Mouse (Mus musculus) B cell, adult 62 days (primary cell): ENCODE results near the gene Mov10. TPM values are rescaled to one million over a fixed set of nuclear protein-coding genes. Genes with fewer than 3 reads are reported as not detected.

Source experiments
- total RNA-seq: library from RNA; stranded (reverse); gene quantifications from 4 replicates; pipeline ENCODE4 v1.2.4, GENCODE M21; 2023

Mov10 gene
- total RNA-seq: 23.0 to 27.7 TPM (median 25.2 TPM) in 4 replicates

GRCm38 (mm10) chr3:104817991-104818748 lies at the start of gene Mov10:
Mov10 (minus strand) TSS chr3:104818563.

GRCm38 (mm10) chr3:104863786-104864650 lies 45.7 kb upstream of the Mov10 start, which contains the start of the genes St7l and Capza1:
St7l (plus strand) TSS chr3:104864005.
Capza1 (minus strand) TSS chr3:104864505.

GRCm38 (mm10) chr3:104788075-104788474 lies 30.3 kb downstream of the Mov10 start, which contains the start of gene Rhoc:
Rhoc (plus strand) TSS chr3:104788375.

GRCm38 (mm10) chr3:104781471-104781903 lies 36.9 kb downstream of the Mov10 start, which contains the start of gene Fam19a3:
Fam19a3 (minus strand) TSS chr3:104781840.

GRCm38 (mm10) chr3:104780561-104781420 lies 37.6 kb downstream of the Mov10 start, which contains the start of gene Ppm1j:
Ppm1j (plus strand) TSS chr3:104781056.

Other genes with a start within 250 kb of the Mov10 start
- gene Slc16a1, start 179.9 kb downstream of the Mov10 start, total RNA-seq: 18.4 to 22.1 TPM (median 21.9 TPM) in 4 replicates
- gene Ppm1j, start 37.5 kb downstream of the Mov10 start, total RNA-seq: 0.46 to 2.3 TPM in 2 of 4 replicates, not detected in the others
- not detected in 4 replicates for gene Fam19a3, start 36.7 kb downstream of the Mov10 start, total RNA-seq
- gene Rhoc, start 30.2 kb downstream of the Mov10 start, total RNA-seq: not detected in 4 replicates
- gene St7l, start 45.4 kb upstream of the Mov10 start, total RNA-seq: 18.7 to 24.2 TPM (median 21.5 TPM) in 4 replicates
- gene Capza1, start 45.9 kb upstream of the Mov10 start, total RNA-seq: 148 to 173 TPM (median 165 TPM) in 4 replicates
- 0.21 to 0.22 TPM in 2 of 4 replicates, not detected in the others for gene Wnt2b, start 143.4 kb upstream of the Mov10 start, total RNA-seq
- 0.15 to 0.56 TPM (median 0.35 TPM) in 3 of 4 replicates, not detected in the other for gene Cttnbp2nl, start 234.6 kb upstream of the Mov10 start, total RNA-seq
- gene 4930564D02Rik, start 248.3 kb upstream of the Mov10 start, total RNA-seq: not detected in 4 replicates